Mouse (Mus musculus) v-Abl transformed pro-B cells (cell line): ENCODE data around the gene Il1rapl1.

Experiments
- in situ Hi-C, 2 experiments: fragments of 400-800 bp; cut with MboI; formaldehyde crosslinking; loops; one replicate each; pipeline ENCODE4 v1.15.1; 2025; ENCODE audit not compliant: unreplicated experiment in 2 of 2

Il1rapl1 gene

DNA sequence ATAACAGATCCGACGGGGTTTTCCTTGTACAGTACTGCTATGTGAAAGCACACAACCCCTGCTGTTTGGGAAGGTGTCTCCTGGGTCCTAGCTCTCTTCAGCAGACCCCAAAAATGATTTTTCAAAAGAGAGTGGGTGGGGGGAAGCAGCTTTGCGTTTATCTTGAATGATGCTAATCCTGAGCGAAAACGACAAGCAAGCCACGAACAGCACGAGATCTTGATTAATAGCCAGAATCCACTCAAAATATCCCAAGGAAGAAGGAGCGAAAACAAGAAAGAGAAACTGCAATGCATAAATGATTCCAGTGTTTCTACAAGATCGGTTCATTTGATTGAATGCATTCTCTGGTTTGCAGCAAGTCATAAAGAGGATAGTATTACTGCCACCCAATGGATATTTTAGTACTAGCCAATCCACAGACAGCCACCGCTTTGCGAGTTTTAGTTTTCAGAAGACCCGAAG, at the start of gene Il1rapl1:
Gene Il1rapl1 (minus strand): TSS at position 37 of the 465 bp plus-strand sequence.
- in situ Hi-C loops, result no loop called here

DNA sequence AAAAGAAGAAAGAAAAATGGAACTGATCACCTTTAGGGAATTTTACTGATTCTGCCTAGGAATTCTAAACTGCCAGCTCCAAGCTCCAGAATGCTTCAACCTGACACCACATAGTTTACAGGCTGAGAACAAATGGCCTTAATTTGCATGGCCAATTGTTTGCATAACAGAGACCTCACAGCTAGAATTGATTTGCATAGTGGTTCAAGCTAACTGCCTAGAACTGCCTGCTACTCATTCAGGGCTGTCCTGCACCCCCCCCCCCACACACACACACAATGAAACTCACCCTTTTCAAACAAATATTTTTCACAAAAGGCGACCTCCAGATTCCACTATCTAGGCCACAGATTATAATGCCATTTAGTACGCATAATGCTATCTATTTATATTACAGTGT, 42.6 kb upstream of the Il1rapl1 start:
- in situ Hi-C loops, result no loop called here

GRCm38 (mm10) chrX:88125612-88126011, 10.2 kb upstream of the Il1rapl1 start:
- in situ Hi-C loops, result no loop called here

GRCm38 (mm10) chrX:88120070-88120469, 4.6 kb upstream of the Il1rapl1 start:
- in situ Hi-C loops, result no loop called here

GRCm38 (mm10) chrX:88117858-88118257, 2.4 kb upstream of the Il1rapl1 start:
- in situ Hi-C loops, result no loop called here

GRCm38 (mm10) chrX:88116326-88116725, 881 bp upstream of the Il1rapl1 start:
- in situ Hi-C loops, result no loop called here

DNA sequence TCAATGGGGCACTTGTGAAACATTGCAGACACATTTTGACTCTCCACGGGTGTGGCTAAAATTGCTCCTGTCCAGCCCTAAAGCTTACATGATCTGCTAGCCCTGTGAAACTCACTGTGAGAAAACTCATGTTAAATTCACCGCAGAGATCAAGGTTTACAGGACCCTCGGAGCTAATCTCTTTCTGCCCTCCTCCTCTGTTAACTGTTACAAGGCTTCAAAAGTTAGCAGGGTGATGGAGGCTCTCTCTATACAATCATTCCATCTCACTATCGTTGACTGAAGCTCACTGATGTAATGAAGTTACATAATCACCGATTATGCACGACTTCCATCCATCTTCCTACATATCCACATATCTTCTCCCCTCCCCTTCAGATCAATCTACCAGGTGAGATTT, 1.9 kb downstream of the Il1rapl1 start:
- in situ Hi-C loops, result no loop called here

GRCm38 (mm10) chrX:88112254-88112653, 3.2 kb downstream of the Il1rapl1 start:
- in situ Hi-C loops, result no loop called here

GRCm38 (mm10) chrX:88109733-88110132, 5.7 kb downstream of the Il1rapl1 start:
- in situ Hi-C loops, result no loop called here

GRCm38 (mm10) chrX:88093936-88094569, 21.4 kb downstream of the Il1rapl1 start:
- in situ Hi-C loops, result no loop called here

DNA sequence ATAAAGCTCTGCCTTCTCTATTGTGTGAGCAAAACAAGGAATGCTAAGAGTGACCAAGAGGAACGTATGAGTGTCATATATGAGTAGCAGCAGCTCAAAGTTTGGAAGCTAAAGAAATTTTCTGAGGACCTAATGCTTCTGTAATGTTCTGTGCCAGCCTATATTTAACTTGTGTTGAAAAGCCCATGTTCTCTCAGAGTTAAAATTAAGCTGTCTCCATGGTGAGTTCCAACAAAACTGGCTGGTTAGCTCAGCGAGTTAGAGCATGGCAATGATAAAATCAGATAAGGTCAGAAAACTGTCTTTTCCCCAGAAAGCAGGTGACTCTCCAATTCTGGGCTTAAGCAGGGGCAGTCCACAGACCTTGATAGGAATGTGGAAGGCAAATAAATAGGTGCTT, 25.6 kb downstream of the Il1rapl1 start:
- in situ Hi-C loops, result no loop called here

- in situ Hi-C loops, result no loop called here
Observed at GRCm38 (mm10) chrX:88072741-88073419, 42.6 kb downstream of the Il1rapl1 start.

GRCm38 (mm10) chrX:88070368-88070767, 45.1 kb downstream of the Il1rapl1 start:
- in situ Hi-C loops, result no loop called here

DNA sequence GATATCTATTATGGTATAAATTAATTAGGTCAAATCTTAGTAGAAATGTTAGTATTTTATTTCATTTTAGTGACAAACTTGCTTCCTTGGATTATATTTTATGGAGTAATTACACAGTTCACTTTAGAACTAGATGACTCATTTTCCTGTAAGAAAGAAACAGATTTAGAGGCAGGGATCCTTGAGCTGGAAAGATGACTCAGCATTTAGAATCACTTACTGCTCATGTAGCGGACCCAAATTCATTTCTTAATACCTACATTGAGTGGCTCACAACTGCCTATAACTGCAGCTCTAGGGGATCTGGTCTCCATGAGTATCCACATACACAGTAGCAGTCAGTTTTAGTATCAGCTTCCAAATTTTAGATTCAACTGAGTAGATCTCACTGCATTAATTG, 71.9 kb downstream of the Il1rapl1 start:
- in situ Hi-C loops, result no loop called here

- in situ Hi-C loops, result no loop called here
Observed at GRCm38 (mm10) chrX:88038984-88039383, 76.5 kb downstream of the Il1rapl1 start.

DNA sequence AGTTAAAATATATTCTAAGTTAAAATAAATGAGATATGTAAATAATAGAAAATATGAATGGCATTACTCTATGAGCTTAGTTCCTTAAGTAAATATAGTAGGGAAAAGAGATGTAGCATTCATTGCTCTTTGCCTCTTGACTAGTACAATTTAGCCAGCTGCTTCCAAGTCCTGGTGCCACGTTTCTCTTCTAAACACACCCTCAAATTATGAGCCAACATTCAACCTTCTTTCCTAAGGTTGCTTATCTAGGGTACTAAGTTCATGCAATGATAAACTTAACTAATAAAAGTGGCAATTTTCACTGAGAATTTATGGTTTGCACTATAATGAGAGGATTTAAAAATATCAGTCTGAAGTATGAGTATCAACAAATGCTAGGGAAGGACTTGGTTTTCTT, 218.3 kb downstream of the Il1rapl1 start:
- in situ Hi-C loops, result no loop called here

DNA sequence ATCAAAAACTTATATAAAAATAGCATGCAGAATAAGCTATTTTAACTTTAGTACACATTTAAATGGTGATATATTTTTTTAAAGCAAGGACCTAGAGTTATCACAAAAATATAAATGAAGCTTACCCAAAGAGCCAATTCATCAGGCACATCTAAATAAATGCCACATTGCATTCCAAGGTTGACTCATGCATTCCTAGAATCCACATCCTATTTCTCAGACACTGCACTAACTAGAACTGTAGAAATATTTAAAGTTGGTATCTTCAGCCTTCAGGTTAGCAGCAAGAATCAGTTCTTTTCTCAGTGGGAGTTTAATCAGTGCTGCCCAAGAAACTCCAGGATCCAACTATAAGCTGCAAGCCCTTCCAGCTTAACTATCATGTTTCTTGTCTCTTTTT, 223.5 kb downstream of the Il1rapl1 start:
- in situ Hi-C loops, result no loop called here

DNA sequence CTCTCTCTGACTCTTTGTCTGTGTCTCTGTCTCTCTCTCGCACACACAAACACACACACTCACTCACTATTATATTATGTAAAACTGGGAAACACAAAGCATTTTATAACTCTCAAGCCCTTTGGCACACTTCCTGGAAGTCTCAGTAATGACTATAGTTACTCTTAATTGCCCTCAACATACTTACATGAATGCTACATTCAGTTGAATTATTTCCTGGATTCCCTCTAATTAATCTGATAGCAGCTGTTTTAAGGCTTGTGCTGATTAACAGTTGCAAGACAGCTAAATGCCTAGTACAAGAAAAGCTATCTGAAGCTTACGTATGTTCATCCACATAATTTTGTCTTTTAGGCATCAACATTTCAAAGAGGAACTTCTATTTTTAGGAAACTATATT, 261.3 kb downstream of the Il1rapl1 start:
- in situ Hi-C loops, result no loop called here

DNA sequence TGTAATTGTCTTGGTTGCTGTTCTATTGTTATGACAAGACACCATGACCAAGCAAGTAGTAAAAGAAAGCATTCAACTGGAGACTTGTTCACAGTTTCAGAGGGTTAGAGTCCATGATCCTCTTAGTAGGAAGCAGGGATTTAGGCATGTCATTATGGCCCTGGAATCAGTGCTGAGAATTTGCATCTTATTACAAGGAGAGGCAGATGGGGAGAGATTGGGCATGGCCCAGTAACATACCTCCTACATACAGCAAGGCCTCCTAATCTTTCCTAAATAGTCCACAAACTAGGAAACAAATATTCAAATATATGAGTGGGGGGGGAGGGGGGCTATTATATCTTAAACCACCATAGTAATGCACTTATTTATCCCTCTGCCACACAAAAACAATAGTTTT, 301.6 kb downstream of the Il1rapl1 start:
- in situ Hi-C loops, result no loop called here

- in situ Hi-C loops, result no loop called here
Observed at GRCm38 (mm10) chrX:87807717-87808116, 307.7 kb downstream of the Il1rapl1 start.

DNA sequence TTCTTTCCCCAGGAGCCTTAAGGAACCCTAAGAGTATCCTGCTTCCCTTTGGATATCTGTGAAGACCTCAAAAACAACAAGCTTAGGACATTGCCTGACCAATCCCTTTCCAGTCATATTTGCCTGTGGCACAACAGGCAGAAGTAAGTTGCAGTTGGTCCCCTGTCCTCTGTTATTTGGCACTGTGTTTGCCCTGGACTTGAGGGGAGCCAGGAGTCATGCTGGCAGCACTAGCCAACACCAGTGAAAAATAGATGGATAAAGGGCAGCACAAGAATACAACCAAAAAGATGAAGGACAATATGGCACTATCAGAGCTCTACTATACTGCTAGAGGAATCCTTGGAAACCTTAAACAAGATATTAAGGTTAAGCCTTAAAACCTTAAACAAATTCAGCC, 322.4 kb downstream of the Il1rapl1 start:
- in situ Hi-C loops, result no loop called here

DNA sequence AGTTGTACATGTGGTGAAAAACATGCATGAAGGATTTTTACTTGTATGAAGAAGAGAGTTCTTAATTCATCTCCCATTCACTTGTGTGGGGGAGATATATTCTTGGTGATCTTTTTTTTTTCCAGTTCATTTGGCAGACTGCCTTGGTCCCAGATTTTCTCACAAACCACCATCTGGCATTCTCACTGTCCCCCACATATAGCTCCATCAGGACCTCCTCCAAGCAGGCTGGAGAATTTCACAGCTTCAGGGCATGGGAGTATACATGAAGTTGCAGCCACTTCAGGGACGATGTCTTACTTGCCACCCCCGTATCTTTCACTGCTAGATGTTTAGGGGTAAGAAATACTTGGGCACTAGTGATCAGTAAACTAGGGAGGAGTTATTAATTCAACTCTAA, 404.9 kb downstream of the Il1rapl1 start:
- in situ Hi-C loops, result no loop called here
